Mouse (Mus musculus): ENCODE data around the gene Cela3b. TPM values are rescaled to one million over a fixed set of nuclear protein-coding genes. Genes with fewer than 3 reads are reported as not detected.

Gene Cela3b
- polyA plus RNA-seq (2014; fragmentation: Illumina TruSeq; extraction: RNeasy Lipid Tissue Mini Kit (QIAGEN cat#74804); ENCODE audit: insufficient read depth, low read depth, low replicate concordance) = not detected

GRCm38 (mm10) chr4:137430502-137430901 lies at the start of gene Cela3b:
TSS of gene Cela3b (minus strand) at chr4:137430540.

DNA sequence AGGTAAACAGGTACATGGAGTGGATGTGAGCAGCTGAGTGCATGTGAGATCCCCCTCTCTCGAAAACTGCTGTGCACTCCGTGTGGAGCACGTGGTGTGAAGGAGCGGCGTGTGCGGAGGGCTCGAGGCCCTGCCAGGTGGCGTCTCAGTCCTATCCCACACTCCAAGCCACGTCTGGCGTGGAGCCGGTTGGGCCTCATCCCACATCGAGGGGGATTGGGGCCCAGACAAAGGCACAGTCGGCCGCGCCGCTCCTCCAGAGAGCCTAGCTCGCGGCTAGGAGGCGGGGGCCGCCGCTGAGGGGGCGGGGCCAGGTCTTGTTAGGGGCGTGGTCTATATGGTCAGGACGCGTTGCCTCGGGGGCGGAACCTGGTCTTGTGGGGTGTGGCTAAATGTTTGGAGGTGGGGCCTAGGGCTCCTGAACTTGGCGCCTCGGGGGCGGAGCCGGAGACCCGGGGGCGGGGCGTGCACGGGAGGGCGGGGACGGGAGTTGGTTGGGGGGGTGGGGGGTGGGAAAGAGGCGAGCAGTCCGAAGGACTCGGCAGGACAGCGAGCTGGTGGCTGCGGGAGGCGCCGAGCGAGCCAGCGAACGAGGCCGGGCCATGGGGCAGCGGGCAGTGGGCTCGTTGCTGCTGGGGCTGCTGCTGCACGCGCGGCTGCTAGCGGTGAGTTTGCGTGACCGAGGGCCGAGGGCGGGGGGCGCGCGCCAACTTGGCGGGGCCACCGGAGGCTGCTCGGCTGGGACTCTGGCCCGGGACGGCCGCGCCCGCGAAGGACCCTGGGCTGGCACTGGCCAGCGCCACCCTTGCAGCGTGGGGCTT lies 38.1 kb upstream of the Cela3b start, which contains the start of gene Hspg2:
TSS of gene Hspg2 (plus strand) at position 510 of the 821 bp plus-strand sequence.

DNA sequence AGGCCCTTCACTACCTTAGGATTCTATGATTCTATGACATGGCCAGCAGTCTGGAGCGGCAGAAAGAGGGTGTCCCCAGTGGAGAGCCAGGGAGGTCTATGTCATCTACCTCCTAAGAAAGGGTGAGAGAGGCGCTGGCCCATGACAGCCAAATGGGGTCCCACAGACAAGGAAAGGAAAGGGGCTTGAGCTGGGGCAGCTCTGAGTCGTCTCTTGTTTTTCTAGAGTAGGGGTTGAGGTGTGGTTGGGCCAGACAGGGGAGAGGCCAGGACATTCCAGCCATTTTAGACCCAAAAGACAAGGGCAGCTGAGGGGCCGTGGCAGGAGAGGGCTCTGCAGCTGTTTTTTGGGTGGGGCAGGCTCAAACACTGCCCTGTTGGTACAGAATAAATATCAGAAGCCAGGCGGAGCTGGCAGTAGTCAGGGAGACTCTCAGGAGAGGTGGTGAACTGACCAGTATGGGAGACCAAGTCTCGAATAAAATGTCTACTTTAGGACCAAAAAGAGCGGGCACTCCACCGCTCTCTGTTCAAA lies 23.0 kb upstream of the Cela3b start, which contains the start of gene 1700013G24Rik:
TSS of gene 1700013G24Rik (plus strand) at position 51 of the 534 bp plus-strand sequence.

GRCm38 (mm10) chr4:137409691-137410090 lies 20.6 kb downstream of the Cela3b start, which contains the start of gene Cela3a:
TSS of gene Cela3a (minus strand) at chr4:137409791.

Other genes starting within 250 kb of the Cela3b start
- gene Wnt4, start 153.1 kb downstream of the Cela3b start, polyA plus RNA-seq (2014; fragmentation: Illumina TruSeq; extraction: RNeasy Lipid Tissue Mini Kit (QIAGEN cat#74804); ENCODE audit: insufficient read depth, low read depth, low replicate concordance) = 5.3 TPM
- gene Cdc42, start 72.8 kb downstream of the Cela3b start, polyA plus RNA-seq (2014; fragmentation: Illumina TruSeq; extraction: RNeasy Lipid Tissue Mini Kit (QIAGEN cat#74804); ENCODE audit: insufficient read depth, low read depth, low replicate concordance) = 333 TPM
- gene Cela3a, start 20.7 kb downstream of the Cela3b start, polyA plus RNA-seq (2014; fragmentation: Illumina TruSeq; extraction: RNeasy Lipid Tissue Mini Kit (QIAGEN cat#74804); ENCODE audit: insufficient read depth, low read depth, low replicate concordance) = not detected
- not detected for gene 1700013G24Rik, start 22.7 kb upstream of the Cela3b start, polyA plus RNA-seq (2014; fragmentation: Illumina TruSeq; extraction: RNeasy Lipid Tissue Mini Kit (QIAGEN cat#74804); ENCODE audit: insufficient read depth, low read depth, low replicate concordance)
- gene Hspg2, start 38.2 kb upstream of the Cela3b start, polyA plus RNA-seq (2014; fragmentation: Illumina TruSeq; extraction: RNeasy Lipid Tissue Mini Kit (QIAGEN cat#74804); ENCODE audit: insufficient read depth, low read depth, low replicate concordance) = 36.0 TPM
- not detected for gene Ldlrad2, start 144.0 kb upstream of the Cela3b start, polyA plus RNA-seq (2014; fragmentation: Illumina TruSeq; extraction: RNeasy Lipid Tissue Mini Kit (QIAGEN cat#74804); ENCODE audit: insufficient read depth, low read depth, low replicate concordance)
- 28.4 TPM for gene Usp48, start 163.2 kb upstream of the Cela3b start, polyA plus RNA-seq (2014; fragmentation: Illumina TruSeq; extraction: RNeasy Lipid Tissue Mini Kit (QIAGEN cat#74804); ENCODE audit: insufficient read depth, low read depth, low replicate concordance)
- 19.5 TPM for gene Rap1gap, start 234.2 kb upstream of the Cela3b start, polyA plus RNA-seq (2014; fragmentation: Illumina TruSeq; extraction: RNeasy Lipid Tissue Mini Kit (QIAGEN cat#74804); ENCODE audit: insufficient read depth, low read depth, low replicate concordance)